Mouse (Mus musculus) yolk sac, embryonic 10.5 days (tissue): ENCODE measurements at regions not wholly inside any gene's neighbourhood (a gene's known extent, or its start where the extent isn't known, plus 50 kb on each side); places are given as distances from the start of the nearest gene placed in this dataset.

Source experiments
- DNase-seq: peaks from one replicate; pipeline ENCODE4 v3.0.0-alpha.2; 2017; ENCODE audit warnings: low spot score

DNA sequence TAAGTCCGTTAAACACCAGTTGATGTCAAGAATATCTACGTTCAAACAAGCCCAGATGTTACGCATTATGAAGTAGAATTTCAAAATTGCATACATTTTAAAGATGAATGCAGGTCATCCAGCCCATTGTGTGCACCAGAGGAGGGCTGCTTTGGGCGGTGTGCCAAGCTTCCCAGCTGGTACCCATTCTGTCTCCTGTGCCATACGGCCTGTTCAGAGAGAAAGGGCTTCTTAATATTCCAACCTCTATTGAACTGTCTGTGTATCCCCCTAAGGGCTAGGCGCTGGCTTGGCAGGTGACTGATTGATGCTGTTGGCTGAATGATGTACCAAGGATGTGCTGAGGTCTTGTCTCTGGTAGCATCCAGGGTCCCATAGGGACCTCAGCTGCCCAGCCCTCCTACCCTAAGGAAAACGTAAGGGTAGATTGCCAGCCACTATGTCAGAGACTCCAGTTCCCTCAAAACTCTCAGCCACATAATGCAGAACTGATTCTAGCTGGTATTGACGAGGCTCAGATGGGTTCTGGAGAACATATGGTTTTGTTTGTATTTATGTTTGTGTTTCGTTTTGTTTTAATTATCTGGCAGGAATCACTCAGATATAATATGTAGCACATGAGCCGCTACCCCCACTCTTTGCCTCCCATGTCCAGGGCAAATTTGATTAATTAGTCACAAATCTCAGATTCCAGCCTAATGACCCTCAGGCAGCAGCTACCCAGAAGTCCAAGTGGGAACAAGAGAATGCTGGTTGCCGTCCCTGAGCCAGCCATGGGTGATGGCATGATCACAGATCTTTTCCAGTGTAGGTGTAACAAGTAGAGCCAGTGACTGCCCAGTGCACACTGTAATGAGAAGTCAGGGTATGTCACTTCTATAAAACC is 212.0 kb upstream of the Usp24 start:
- DNase-seq: no peak

DNA sequence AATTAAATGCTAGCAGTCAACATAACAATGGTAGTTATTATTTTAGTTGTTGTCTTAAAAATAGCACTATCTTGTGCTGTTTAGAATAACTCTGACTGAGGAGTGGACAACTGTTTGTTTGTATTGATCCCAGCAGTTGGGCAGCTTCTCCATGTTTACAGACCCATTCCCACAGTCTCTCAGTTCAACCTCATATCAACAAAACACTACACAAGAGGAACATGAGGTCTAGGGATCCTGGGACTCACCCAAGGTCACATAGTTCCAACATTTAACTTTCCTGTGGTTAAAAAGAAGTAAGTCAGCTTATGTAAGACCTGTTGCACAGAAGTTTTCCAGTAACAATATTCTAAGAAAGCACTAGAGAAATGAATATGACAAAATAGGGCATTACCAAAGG is 203.0 kb upstream of the Usp24 start:
- no peak for DNase-seq

DNA sequence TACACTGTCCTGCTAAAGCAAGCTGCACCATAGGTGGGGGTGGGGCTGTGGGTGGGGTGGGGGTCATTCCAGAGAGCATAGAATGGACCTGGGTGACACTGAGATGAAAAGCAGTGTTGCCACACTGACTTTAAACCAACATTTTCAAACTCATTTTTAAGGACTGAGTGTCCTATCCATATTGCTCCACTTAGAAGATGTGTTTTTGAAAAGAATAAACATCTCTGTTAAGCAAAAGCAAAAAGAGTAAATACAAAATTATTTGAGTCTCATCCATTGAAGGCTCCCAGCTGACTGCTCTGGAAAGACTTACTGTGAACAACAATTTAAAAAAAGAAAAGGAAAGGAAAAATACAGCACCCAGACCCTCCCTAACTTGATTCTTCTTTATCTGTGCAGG is 202.3 kb upstream of the Usp24 start:
- no peak for DNase-seq

DNA sequence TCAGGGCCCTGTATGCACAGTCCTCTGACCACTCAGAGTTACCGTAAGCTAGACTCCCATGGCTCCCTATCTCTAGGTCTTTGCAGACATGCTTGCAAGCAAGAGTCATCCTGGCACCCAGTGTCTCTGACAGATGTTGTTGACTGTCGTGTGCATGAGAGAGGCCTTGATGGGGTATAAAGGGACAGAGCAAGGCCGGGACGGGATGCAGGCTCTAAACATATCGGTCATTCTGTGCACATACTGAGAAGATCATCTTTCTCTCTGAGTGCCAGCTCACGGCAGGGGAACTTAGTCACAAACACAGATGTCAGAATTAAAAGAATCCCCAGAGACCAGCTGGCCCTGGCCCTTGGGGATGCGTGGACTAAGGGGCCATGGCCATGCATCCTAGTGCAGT is 199.4 kb upstream of the Usp24 start:
- no peak for DNase-seq

DNA sequence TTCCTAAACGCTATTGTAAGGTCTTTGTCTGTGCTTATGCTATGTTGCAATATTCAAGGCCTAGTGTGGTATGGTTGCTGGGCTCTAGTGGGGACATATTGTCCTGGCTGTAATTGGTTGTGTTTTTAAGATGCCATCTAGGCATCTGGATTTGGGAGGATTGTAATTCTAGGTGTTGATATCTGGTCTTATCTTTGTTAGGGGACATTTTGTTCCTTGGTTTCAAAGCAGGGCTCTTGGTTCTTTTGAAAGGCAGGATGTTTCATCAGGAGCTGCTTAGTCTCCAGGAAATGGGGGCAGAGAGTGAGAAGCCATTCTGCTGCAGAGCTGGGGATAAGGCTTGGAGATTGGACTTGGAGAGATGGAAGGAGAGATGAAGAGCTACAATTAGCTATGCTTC is 194.7 kb upstream of the Usp24 start:
- DNase-seq: no peak

DNA sequence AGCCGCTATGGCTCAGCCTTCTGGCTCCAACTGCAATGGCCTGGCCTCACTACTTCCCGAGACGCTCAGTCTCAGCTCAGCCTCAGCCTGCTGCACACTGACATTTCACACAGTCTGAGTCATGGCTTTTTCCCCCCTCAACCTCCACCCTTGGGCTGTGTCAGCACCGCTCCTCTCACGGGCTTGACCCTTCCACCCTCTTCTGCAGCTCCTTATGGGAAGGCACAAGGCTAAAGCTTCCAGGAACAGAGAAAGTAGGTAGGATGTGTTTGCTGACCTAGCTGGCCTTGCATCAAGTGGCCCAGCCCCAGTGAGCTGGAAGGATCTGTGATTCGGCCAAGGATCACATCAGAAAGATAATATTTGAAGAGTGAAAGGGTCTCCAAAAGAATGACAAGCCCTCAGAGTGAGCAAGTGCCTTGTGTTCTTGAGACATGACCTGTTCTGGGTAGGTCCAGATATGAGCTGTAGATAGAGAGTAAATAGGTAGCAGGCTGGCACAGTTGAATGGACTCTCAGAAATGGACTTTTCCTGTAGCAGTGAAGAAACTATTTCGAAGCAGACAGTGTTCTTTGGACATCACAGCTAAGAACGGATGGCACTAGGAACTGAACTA is 192.9 kb upstream of the Usp24 start:
- peak; percentile 24 for DNase-seq

DNA sequence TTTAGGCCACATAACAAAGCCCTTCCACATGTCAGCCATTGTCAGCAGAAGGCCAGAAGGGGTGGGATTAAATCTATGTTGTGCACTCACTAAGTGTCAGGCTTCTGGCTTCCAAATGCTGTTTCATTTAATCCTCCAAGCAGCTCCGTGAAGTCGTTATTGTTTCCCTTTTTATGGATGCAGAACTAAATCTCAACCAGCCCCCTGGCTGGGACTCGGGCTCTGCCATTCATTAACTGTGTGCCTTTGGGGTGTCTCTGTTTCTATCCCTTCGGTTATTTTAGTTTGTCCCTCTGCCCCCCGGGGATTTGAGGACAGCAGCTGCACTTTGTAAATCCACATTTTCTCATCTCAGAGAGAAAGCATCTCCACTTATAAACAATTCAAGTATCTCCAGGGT is 188.8 kb upstream of the Usp24 start:
- no peak for DNase-seq

DNA sequence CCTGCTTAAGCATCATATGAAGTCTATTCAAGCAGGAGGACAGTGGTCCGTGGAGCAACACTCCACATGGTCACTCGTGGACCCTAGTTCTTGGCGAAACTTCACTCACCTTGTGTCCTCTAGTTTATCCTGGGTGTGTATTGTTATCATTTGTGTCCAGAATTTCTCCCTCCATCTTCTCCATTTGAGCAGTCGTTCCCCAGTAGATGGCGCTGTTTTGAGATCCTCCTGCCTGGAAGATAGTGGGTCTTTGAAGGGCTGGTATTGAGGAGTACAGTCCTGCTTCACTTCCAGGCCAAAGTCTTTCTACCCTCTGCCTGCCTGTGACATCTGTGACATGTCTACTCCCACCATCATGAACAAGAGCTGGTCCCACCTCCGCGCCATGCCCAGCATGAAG is 188.4 kb upstream of the Usp24 start:
- DNase-seq: peak; percentile 10

DNA sequence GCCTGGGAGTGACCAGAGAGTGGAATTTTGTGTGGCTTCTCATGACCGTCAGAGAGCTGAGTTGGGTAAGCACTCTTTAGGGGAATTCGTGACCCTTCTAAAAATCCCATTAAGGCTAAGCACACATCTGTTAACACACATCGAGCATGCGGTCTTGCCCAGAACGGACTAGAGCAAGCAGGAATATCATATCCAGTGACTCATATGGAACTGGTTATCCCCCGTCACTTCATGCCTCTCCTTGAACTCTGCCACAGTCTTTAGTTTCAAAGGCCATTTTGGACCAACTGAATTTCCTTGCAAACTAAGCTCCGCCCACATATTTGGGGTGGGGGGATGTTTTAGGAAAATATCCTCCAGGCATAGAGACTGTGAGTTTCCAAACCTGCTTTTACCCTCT is 186.7 kb upstream of the Usp24 start:
- no peak for DNase-seq

DNA sequence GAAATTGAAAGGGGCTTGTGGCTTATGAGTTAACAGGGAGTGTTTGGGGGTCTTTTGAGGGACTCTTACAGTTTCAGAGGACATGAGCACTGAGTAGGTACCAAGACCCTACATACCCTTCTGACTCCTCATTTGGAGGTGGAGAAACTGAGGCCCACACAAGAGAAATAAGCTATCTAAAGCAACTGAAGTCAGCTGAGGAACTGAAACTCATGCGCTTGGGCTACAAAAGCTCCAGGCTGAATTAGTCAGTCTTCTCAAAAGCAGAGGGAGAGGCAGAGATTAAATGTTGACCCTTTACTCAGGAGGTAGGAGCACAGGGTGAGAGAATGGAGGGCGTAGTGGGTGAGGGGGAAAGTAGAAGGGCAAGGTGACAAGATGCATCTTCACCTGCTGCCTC is 186.2 kb upstream of the Usp24 start:
- no peak for DNase-seq

DNA sequence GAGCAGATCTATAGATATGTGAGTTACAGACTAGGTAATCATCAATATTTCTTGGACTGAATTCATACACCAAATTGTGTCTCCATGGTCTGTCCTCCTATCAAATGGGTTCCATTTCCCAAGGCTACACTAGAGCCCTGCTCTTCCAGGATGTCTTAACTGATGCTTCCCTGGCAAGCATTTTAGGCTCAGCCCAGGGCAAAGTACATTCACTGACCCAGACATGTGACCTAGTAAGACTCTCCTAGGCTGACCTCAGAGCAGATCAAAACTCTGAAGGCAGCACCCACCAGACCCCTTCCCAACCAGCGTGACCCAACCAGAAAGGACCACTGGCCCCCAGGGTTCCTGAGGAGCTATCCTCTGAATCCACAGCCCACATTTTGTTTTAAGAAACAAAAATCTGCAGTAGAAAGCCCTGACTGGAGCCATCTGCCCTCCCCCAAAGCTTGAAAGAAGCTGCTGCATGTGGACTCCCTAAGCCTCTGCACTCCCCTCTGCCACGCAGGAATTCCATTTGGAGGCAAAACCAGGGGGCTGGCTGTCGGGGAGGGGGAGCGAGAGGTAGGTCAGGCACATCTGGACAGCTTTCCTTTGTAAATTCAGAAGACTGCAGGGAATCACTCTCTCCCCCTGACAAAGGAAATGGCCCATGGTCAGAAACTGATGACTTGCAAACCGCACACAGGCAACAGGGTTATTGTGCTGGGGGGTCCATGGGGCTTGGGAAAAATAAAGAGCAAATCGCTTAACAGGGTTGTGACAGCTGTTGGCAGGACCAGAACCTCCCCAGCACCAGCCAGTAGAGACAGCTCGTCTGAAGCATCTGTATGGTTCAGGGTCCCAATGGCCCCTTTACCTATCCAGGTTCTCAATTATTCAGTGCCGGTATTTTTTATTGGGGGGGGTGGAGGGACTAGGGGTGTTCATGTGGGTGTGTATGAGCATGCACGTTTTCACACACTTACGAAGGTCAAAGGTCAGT is 182.0 kb upstream of the Usp24 start:
- peak; percentile 32 for DNase-seq

DNA sequence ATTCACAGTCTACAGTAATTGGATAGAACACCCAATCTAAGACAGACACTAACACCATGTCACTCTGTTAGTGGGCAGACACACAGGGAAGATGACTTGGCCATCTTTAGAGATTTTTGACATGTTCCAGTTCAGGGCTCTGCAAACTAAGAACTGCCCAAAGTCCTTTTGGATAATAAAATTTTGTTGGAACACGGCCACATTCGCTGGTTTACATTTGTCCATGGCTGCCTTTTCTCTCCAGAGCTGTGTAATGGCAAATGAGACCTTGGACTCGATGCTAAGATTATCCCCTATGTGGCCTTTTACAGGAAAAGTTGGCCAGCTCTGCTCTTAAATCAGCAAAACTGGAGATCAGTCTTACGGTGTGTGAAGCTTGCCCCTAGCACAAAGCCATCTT is 173.3 kb upstream of the Usp24 start:
- DNase-seq: no peak

DNA sequence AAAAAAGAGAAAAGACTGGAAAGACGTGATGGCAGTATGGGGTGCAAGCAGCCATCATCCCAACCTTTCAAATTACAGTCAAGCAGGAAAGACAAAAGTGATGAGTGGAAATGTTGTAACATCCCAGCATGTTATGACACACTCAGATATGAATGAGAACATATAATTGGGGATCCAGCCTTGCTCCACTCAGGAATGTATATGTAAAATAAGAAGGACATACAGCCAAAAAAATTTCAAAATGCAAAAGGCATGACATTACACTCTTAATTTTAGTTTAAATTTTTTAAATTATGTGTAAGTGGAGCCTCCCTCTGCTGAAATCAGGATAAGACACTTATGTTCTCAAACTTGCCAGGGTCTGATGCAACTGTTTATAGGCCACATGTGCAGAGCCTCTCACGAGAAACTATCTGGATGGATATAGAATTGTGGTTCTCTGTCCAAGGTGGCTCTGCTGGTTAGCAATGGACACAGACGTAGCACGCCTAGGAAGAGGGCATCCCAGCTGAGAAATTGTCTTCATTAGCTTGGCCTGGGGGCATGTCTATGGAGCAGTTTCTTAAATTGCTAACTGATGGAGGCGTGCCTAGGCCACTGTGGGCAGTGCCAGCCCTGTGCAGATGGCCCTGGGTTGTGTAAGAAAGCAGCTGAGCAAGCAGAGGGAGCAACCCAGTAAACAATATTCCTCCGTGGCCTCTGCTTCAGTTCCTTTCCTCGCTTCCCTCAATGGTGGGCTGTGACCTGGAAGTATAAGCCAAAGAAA is 171.5 kb upstream of the Usp24 start:
- no peak for DNase-seq

DNA sequence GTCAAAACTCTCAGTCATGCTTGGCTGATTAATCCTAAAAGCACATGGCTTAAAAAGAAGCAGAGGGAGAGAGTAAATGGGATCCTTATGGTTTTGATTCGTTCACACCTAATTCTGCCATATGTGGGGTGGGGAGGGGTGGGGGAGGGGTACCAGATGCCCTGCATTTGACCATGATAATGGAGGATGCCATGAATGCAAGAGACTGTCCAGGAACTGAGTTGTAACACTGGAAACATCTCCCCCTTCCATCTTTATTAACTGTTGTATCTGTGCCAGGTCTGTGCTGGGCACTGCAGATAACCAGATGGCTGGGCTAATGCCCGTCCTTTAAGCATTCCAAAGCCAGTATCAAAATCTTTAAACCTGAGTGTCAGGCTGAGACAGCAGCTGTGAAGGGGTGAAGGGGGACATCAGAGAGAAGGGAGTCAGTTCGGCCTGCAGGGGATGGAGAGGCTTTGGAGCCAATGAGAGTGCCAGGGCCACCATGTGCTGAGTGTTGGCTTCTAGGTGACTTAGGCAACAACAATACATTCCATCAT is 169.0 kb upstream of the Usp24 start:
- DNase-seq: no peak

DNA sequence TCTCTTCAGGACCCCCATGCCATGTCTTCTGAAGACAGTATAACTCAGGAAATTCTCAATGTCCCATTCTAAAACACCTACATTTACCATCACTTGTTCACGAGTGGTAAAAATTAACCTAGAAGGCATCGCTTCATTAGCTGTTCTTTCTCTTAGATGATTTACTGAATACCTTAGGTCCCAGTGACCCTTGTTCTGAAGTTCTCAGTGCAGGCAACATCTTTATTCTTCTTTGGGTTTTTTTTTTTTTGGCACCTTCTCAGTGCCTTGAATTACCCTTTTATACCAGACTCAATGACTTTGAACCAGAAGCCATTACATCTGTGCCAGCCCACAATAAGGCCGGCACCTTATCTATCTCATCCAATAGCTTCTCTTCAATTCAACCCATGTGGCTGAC is 167.1 kb upstream of the Usp24 start:
- DNase-seq: no peak

DNA sequence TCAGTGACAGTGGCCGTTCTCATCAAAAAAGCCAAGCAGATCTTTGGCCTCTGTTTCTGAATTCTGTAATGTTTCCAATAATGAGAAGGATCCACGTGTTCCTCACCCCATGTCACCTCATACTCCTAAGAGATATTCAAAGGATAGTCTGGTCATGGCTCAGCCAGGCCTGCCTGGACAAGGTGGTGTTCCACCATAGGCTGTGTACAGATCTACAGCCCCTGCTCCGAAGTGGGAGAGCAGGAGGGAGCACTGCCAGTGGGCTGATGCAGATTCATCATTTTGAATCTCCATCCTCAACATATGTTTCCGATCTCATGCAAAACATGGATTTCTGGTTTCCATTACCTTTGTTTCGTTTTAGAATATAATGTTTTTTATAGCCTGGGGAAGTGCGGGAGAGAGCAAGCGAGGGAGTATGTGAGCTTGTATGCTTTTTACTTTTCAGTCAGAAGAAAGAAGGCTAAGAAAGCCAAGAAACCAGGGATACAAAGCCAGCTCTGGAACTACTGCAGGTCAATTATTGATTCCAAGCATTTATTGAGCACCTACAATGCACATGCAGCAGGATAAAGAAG is 166.5 kb upstream of the Usp24 start:
- DNase-seq: no peak

DNA sequence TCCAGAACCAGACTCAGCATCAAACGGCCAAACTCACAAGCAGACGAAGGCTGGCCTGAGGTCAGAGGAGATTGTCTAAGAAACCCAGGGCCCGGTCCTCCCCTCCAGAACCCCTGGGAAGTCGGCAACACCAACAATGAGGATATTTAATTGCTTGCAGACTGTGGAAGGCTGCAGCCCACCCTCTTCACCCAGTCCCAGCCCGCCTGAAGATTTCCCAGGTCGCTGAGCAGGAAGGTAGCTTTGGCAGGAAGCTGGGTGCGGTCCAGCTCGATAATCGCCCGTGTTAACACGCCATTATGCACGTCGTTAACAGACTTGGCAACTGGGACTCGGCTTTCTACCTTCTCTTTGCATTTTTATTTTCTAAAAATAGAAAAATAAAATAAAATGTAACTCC is 165.2 kb upstream of the Usp24 start:
- DNase-seq: no peak

DNA sequence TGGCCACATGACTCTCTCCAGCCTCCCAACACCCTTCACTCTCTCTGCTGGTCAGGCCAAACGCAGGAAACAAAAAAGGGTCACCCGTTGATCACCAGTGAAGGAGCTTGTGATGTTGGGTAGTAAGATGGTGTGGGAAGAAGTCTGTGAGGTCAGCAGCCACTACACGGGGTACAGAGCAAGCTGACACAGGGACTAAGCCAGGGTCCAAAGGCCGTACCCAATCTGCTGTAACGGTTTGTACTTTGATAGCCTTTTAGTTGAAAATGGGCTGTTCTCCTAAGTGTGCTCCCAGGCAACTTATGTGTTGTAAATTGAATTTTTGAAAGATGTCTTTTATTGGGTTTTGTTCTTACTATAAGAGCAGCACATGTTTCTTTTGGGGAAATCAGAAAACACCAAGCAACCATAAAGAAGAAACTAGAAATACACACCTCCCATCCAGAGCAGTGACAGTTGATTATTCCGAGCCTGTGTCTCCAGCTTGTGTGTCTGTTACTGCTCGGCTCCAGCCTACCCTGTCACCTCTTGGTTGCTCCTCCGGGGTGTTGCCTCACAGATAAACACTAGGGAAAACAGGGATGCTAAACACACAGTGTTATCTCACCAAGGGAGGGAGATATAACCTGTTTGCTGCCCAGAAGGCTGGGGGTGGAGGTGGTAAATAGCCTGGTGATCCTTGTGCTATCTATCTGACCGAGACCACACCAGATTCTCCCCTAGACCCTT is 158.4 kb upstream of the Usp24 start:
- DNase-seq: no peak

DNA sequence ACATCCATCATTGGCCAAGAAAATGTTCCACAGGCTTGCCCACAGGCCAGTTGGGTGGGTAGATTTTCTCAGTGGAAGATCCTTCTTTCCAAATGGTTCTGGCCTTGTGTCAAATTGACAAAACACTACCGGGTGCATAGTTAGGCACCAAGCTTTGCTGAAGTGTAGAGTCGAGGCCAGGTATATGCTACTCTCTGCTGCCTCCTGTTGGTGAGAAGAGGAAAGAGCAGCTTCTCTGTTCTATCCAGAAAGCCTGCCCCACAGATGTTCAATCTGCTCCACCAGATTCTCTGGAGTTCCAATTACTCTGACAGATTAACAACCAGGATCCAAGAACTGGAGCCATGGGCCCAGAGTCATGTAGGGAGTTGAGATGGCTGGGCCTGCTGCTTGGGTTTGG is 154.4 kb upstream of the Usp24 start:
- no peak for DNase-seq

DNA sequence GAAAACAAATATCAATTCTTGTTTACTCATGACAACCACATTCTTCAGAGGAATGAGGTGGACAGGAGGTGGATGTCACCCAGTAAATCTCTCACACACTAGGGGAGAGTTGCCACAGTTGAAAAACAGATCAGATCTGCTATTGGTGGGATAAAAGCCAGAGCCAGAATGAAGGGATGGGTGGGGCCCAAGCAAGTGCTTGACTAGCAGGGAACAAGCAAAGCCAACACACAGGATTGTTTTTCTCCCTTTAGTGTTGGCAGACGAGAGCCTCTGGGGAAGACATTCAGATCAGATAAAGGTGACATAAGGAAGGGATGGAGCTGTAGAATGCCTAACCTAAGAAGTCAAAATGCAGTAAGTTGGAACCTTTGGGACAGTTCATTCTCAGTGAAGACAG is 153.5 kb upstream of the Usp24 start:
- DNase-seq: no peak

DNA sequence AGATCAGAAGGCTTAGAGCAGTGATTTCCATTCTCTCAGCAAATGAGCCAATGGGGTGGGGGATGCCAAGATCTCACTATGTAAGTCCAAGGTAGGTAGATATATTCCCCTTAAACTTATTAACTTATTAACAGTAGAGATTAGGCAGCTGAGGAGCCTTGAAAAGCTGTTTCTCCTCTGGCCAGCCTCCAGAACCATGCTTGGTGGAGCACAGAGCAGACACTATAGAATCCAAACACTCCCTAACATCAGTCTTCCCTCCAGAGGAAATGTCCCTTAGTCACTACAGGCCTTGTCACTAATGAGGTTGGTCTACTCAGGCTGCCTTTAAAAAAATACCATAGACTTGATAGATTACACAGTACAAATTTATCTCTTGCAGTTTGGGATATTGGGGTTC is 152.8 kb upstream of the Usp24 start:
- no peak for DNase-seq
